Mouse (Mus musculus): ENCODE measurements around the gene Zfp961.
"Not testable (repeated sequence)": the region's sequence is repeated elsewhere in the genome, so short reads cannot be mapped to it uniquely, and the experiment has no call there.

Gene Zfp961

DNA sequence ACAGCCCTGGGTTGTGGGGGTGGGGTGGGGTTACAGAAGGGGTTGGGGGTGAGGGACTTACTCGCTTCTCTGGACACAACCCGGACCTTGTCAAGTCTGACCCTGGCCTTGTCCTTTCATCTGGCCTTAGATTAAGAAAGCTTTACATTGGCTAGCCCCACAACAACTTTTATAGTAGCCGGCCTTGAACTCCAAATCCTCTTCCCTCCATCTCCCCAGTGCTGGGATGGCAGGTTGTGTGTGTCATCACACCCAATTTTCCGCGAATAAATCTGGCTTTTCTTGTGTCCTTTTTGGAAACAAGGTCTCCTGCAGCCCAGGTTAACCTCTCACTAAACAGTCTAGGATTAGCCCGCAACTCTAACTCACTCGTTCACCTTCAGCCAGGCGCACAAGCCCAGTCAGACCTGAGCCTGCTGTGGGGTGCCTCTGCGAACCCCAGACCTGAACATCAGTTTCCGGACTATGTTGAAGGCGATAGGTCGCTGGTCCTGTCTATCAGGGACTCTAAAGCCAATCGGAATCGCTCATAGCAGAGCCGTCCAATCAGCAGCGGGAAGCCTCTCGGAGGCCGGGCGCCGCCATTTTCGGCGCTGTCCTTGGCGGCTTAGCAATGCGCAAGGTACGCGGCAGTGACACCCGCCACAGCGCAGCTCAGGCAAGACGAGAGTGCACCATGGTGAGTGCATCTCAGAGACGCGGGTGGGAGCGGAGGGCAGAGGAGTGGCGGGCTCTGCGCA lies at the start of gene Zfp961:
Gene Zfp961, plus strand, starts transcription at position 557 of the 740 bp plus-strand sequence.
- DNase-seq (ENCODE audit: low spot score in 2 of 2): peak; percentile 99

DNA sequence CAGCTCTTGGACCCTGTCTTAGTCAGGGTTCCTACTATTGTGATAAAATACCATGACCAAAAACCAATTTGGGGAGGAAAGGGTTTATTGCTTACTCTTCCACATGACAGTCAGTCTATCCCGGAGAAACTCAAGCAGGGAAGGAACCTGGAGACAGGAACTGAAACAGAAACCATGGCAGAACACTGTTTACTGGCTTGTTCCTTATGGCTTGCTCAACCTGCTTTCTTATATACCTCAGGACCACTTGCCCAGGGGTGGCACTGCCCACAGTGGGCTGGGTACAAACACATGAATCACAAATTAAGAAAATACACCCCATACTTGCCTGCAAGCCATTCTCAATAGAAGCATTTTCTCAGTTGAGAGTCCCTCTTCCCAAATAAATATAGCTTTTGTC lies 47.8 kb upstream of the Zfp961 start:
- DNase-seq (ENCODE audit: low spot score in 2 of 2): not testable (repeated sequence)

DNA sequence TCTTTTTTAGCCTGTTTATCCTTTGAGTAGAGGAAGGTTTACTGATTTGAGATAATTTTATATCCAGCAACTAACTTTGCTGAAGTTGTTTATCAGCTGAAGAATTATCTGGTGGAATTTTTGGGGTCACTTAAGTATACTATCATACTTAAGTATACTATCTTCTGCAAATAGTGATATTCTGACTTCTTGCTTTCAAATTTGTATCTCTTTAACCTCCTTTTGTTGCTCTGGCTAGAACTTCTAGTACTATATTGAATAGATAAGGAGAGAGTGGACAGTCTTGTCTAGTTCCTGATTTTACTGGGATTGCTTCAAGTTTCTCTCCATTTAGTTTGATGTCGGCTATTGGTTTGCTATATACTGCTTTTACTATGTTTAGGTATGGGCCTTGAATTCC lies 44.0 kb upstream of the Zfp961 start:
- DNase-seq (ENCODE audit: low spot score in 2 of 2): no peak

DNA sequence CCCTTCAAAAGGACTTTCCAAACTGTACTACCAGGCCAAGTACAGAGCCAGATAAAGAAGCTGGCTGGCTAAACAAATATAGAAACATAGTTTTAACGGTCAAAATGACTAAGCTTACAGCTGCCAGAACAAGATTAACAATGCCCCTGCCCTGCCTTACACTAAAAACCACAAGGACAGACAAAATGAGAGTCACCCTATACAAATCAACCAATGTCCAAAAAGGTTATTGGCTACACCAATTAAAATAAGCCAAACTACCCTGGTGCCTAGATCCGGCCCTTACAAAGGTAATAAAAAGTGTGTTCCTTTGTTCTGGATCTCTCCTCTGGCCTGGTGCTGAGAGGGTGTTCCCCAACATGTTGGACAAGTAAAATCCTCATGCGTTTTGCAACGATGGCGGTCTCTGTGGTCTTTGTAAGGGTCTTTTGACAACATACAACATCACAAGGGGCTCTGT lies 43.0 kb upstream of the Zfp961 start:
- DNase-seq (ENCODE audit: low spot score in 2 of 2): no peak

DNA sequence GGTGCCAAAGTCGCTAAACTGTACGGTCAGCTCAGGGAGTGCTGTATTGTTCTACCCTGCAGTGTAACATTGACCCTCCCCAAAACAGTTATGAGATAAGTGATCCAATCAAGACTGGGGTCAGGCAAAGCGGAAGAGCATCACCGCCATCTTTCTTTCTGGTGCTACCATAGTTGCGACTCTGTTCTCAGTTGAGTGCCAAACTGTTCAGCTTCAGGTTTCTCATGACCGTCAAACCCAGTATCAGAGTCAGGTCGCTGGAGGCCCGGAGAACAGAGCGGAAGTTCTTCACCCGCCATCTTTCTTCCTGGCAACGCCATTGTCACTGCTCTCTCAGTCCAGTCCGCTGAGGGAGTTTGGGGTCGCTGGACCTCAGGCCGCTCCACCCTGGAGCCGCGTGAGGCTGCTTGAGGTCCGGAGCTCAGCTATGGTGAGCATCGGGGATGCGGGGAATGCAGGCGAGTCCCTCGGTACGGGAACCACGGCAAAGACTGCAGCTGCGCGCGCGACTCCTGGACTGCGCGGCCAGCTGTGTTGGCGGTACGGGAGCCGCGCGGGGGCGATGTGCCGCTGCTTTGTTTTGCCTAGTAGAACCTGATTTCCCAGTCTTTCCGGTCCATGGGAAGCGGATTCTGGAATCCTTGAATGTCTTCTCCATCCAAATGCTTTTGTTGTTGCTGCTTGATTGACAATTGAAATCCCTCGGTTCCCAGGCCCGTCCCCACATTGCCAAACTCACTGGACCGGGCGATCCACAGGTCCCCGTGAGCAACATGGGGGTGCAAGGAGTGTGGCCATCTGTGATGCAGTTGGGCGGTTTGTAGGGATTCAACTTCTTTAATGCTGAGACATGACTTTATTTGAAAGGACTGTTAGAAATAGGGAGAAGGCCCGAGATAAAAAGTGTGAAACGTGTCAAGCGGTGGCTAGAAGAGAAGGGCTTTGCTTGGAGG lies 42.3 kb upstream of the Zfp961 start, which contains the start of the genes Zfp882 and Zfp617:
Gene Zfp882, plus strand, starts transcription at position 300 of the 953 bp plus-strand sequence.
Gene Zfp617, plus strand, starts transcription at position 327 of the 953 bp plus-strand sequence.
- DNase-seq (ENCODE audit: low spot score in 2 of 2): peak; percentile 78 to 84

DNA sequence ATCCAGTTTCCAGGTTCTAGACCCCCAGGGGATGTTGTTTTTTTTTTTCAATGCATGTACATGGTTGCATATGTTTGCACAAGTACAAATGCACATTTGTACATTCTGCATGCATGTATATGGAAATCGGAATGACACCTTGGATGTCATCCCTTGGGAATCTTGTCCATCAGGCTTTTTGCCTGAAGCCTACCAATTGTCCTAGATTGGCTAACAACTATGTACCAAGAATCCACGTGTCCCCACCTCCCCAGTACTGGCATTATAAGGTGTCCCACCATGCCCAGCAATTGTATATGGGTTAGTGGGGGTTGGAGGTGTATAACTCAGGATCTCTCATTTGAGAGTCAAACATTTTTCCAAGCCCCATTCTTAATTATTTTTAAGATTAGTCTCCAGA lies 38.6 kb upstream of the Zfp961 start:
- no peak for DNase-seq (ENCODE audit: low spot score in 2 of 2)

DNA sequence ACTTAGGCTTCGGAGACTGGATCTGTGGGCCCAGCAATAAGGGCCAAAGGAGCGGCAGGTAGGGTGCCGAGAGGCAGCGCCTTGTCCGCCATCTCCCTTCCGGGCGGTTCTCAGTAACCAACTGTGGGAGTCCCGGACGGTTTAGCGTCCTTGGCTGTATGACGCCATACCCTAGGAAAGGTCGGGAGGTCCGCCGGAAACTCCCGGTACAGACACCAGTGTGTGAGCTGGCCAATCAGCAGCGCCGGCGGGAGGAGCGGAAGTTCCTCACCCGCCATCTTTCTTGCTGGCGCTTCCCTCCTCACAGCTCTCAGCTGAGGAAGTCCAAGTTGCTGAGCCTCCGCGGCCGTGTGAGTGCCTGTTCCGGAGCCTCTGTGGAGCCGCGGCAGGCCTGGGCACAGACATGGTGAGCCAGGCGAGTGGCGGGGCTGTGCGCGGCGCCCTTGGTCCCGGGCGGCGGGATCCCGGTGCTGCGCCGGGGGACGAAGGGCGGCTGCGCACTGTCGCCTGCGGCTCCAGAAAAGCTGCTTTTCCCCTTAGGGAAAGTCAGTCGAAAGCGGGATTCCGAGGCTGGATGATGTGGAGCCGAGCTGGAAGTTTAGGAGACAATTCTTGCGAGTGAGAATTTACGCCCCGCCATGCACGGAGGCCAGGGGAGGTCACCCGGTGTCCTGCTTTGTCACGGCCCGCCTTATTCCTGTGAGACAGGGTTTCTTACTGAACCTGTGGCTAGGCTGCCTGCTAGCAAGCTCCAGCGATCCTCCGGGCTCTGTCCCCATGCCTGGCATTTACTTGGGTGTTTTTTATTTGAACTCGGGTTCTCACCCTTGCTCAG lies 28.1 kb upstream of the Zfp961 start:
- peak; percentile 89 to 90 for DNase-seq (ENCODE audit: low spot score in 2 of 2)

DNA sequence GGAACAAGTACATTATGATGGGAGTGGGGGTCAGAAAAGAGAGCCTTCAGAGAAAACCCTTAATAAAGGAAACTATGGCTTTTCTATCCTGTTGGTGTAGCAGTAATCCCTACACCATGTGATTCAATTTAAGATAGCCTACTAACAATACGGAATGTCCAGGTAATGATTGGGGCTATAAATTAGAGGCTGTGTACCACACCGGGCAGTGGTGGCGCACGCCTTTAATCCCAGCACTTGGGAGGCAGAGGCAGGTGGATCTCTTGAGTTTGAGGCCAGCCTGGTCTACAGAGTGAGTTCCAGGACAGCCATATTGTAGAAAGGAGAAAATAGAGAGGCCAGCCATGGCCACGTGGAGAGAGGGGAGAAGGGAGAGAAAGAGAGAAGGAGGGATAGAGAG lies 25.0 kb upstream of the Zfp961 start:
- DNase-seq (ENCODE audit: low spot score in 2 of 2): no peak

DNA sequence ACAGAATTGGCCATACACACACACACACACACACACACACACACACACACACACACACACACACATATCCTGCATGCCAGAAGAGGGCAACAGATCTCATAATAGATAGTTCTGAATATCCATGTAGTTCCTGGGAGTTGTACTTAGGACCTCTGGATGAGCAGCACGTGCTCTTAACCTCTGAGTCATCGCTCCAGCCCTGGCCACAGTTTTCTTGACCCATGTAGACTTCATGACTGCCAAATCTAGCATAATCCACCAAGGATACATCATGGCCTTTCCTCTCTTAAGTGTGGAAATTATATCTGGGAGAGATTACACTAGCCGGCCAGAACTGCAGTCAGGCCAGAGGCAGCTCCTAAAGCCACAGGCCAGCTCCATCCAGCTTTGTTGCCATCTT lies 24.3 kb upstream of the Zfp961 start:
- no peak for DNase-seq (ENCODE audit: low spot score in 2 of 2)

DNA sequence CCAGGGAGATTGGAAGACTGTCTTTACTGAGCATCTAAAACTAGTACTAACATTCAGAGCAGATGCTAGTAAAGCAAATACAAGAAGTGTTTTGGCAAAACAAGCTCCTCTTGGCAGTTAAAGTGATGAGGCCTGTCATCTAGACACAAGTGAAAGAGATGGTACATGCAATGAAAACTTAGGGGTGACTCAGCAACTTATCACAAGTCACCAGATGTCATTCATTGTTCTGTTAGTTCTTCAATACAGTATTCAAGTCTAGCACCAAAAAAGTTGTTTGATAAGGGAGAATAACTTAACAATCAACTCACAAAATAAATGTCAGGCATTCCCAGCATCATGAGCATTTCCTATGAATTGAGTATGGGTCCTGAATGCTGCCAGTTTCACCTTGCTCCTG lies 23.1 kb upstream of the Zfp961 start:
- no peak for DNase-seq (ENCODE audit: low spot score in 2 of 2)

DNA sequence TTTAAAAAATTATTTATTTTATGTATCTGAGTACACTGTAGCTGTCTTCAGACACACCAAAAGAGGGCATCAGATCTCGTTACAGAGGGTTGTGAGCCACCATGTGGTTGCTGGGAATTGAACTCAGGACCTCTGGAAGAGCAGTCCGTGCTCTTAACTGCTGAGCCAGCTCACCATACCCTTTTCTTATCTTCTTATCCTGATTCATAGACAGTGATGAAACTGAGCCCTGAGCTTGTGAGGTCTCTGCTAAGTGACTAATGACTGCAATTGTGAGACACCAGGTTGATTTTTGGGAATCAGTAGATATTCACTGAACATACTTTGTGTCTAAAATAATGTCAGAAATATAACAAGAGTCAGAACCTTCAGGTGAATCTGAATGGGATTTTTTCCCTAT lies 12.8 kb upstream of the Zfp961 start:
- not testable (repeated sequence) for DNase-seq (ENCODE audit: low spot score in 2 of 2)

DNA sequence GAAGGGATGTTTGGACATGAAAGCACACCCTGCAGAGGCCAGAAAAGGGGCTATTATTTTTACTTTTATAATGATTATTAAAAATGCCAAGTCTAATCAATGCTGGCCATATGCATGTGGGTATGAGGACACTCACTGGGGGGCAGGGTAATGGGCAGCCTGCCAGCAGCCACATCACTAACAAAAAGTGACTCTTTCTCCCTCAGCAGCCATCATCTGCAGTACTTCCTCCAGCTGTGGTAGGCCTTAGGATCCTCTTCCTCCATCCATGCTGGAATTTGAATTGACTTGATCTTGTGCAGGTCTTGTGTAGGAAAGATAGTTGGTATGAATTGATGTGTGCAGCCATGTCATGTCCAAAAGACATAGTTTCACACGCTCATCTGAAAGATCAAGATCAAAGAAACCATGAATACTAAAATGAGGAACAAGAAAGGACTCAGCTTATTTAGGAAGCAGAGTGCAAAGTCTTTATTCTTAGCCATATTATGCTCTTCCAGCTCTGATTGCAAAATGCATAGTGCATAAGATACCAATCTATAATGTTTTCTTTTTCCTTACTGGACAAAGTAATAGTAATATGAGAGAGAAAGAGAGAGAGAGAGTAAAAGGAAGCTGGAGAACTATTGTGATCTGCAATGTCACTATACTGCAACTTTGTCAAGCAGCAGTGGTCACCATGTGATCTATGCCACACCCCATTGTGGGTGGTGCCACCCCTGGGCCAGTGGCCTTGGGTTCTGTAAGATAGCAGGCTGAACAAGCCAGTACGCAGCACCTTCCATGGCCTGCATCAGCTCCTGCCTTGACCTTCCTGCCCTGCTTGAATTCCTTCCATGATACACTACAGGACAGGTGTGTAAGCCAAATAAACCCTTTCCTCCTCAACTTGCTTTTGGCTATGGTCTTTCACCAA lies 10.3 kb upstream of the Zfp961 start:
- no peak for DNase-seq (ENCODE audit: low spot score in 2 of 2)

DNA sequence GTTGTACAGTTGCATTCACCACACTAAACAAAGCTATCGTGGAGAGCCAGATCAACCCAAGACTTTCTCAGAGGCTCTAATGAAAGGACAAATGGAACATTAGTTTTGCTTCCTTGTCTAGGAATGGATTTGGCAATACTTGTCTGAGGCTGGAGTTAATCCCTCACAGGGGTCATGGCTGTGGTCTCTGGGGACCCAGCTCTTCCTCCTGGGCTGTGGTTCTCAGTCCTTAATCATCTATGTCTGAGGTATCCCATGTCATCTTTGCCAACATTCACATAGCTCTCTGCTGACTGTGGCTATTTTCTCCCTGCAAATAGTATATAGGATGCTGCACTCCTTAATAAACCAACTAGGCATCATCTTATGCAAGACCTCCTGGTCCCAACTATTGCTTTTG lies 9.1 kb upstream of the Zfp961 start:
- DNase-seq (ENCODE audit: low spot score in 2 of 2): no peak

DNA sequence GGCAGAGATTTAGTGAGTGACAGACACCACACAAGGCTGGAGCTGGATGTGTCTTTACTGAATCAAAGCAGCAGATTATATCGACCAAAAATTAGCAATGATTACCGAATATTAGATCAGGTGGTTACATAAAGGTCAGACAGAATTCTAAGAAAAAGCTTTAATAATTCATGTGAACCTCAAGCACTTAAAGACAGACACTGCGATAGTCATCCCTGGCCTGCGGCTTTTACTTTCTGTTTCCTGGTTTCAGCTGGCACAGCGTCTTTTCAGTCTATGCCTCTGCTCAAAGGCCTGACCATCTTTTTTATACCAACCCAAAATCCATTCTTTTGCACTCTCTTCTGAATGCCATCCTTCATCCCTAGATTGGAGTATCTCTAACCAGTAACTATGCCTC lies 2.2 kb upstream of the Zfp961 start:
- no peak for DNase-seq (ENCODE audit: low spot score in 2 of 2)

DNA sequence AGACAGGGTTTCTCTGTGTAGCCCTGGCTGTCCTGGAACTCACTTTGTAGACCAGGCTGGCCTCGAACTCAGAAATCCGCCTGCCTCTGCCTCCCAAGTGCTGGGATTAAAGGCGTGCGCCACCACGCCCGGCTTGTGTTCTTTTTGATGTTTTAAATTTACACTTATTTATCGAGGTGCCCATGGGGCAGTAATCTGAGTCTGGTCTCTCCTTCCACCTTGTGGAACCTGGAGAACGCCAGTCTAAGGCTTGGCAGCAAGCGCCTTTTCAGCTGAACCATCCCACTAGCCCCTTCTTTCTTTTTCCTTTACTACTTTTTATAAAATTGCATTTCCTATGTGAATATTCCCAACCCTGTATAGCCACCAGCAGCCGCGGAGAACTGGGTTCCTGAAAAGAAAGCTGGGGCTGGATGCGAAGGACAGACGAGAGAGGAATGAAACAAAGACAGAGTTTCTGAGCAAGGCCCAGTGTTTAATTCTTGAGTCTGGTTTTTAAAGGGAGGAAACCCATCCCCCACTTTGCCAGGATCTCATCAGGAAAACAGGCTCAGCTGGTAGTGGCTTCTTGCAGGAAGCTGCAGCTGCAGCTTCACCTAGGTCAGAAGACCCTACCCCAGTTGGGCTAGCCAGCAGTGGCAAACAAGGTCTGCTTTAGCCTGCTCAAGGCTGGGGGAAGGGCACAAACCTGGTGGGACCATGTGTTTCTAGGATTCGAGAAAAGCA lies 761 bp downstream of the Zfp961 start:
- no peak for DNase-seq (ENCODE audit: low spot score in 2 of 2)

DNA sequence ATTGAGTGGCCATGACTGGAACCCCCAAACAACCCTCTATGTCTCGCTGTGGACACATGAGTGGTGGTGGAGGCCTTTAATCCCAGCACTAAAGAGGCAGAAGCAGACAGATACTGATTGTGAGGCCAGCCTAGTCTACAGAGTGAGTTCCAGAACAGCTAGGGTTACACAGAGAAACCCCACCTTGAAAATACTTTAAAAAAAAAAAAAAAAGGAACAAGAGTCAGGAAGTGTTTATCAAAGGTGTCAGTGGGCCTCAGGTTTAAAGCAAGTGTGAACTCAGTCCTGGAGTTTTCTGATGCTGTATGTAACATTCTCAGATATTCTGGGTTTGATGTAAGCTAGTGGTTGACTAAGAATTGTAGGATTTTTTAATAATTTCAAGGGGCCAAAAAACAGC lies 1.7 kb downstream of the Zfp961 start:
- DNase-seq (ENCODE audit: low spot score in 2 of 2): no peak

DNA sequence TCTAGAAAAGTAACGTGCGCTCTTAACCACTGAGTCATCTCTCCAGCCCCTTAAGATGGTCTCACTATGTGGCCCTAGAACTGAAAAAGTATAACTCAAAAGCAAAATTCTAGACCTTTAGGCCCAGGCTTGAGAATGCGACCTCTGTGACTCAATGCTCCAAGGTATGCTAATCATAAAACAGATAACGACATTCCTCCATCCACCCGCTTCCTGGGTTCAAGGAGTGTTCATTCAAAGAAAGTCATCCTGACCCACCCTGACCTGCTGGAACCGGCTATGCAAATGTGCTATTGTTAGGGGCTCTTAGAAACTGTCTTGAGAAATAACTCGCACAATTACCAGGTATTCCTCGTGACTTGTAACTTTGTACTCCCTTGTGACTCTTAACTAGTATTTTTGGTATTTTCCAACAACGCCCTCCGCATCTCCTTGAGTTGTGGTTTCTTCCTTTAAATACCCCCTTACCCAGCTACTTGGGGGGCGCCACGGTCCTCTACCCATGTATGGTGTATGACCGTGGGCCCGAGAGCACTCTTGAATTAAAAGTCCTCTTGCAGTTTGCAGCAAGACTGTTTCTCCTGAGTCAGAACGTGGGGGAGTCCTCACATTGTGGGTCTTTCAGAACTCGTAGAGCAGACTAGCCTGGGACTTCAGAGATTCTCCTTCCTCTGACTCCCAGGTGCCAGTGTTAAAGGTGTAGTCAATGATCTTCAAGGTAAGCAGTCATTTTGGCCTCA lies 2.3 kb downstream of the Zfp961 start:
- not testable (repeated sequence) for DNase-seq (ENCODE audit: low spot score in 2 of 2)

DNA sequence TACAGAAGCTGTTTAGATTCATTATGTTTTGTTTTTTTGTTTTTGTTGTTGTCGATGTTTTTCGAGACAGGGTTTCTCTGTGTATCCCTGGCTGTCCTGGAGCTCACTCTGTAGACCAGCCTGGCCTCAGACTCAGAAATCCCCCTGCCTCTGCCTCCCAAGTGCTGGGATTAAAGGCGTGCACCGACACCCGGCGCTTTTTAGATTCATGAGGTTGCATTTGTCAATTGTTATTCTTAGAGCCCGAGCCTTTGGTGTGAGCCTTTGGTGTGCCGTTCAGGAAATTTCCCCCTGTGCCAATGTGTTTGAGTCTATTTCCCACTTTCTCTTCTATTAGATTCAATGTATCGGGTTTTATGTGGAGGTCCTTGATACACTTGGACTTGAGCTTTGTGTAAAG lies 3.8 kb downstream of the Zfp961 start:
- DNase-seq (ENCODE audit: low spot score in 2 of 2): no peak

DNA sequence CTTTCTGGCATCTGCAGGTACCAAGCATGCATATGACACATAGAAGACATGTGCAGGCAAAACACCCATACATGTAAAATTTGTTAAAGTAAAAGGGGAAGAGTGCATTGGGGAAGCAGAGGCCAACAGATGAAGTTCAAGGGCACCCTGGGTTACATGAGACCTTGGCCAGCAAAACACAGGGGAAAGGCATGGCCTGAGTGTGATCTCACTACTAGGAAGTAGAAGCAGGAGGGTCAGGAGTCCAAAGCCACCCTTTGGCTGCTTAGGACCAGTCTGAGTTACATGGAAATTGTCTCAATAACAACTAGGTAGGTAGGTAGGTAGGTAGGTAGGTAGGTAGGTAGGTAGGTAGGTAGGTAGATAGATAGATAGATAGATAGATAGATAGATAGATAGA lies 9.6 kb downstream of the Zfp961 start:
- no peak for DNase-seq (ENCODE audit: low spot score in 2 of 2)
